Mouse (Mus musculus): Measurements from ENCODE around the gene Il17ra.
A peak's percentile ranks its signal among the peaks of the same experiment; 100 is the strongest.

The Il17ra gene

GRCm38 (mm10) chr6:120509975-120510374 is 46.9 kb downstream of the Il17ra start:
- DNase-seq: no peak

GRCm38 (mm10) chr6:120510425-120510824 is 47.4 kb downstream of the Il17ra start:
- DNase-seq: no peak

GRCm38 (mm10) chr6:120511212-120511611 is 48.2 kb downstream of the Il17ra start:
- DNase-seq: no peak

DNA sequence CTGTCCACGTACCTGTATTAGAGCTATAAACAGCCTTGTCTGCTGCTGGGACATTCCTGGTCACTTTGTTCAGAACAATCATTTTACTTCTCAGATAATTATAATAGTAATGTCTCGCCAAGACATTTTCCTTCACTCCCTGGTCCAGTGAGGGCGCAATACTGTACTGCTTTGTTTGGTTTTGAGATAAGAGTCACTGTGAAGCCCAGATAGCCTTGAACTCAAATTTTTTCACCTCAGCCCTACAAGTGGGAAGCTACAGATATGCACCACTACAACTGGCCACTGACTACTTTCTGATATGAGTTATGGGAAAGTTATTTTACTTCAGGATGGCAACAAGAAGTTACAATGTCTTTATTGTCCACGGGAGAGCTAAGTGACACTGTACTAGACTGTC is 53.4 kb downstream of the Il17ra start:
- no peak for DNase-seq

DNA sequence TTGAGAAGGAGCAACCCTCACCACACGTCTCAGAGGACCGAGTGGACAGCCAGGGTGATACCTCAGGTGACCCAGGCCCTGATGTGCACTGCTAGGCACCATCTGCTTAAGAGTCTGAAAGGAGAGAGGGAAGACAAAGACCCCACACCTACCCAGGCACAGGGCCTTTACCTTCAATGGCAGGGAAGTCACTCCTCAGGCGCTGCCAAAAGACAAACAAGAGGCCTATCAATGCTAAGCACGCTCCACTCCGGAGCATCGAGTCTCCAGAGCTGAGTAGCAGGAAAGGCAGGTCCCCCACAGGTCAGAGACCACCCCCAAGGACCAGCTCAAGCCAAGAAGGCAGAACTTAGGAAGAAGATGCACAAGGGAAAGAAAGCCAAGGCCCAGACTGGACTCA is 53.8 kb downstream of the Il17ra start:
- DNase-seq: no peak

- DNase-seq: no peak
These were observed 54.3 kb downstream of the Il17ra start for GRCm38 (mm10) chr6:120517311-120517710.

DNA sequence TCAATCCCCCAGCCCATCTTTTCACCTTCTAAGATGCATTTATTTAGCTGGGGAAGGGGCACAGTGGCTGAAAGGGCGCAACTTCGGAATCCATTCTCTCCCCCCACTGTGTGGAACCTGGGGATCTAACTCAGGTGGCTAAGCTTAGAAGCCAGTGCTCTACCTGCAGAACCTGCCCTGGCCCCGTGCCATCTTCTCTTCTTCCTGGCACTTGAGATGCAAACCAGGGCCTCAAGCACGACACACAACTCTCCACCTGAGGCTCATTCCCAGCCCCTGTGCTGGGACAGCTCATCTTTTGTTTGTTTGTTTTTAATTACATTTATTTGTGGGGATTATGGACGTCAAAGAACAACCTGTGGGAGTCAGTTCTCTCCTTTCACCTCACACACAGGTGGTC is 56.6 kb downstream of the Il17ra start:
- no peak for DNase-seq

DNA sequence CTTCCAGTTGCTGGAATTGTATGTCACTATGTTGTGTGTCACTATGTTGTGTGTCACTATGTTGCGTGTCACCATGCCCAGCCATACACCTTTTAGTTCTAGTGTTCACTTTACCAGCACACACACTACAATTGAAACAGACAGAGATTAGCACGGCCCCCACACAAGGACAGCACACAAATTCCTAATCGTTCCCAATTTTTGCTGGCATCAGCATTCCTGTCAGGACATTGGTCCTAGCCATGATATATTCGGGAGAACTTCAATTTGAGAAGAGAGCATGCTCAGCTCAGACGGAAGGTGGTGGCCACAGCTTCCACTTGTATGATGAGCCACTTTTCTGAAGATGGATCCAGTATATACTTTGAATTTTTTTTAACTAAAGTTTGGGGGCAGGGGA is 61.7 kb downstream of the Il17ra start:
- DNase-seq: no peak

GRCm38 (mm10) chr6:120529123-120529522 is 66.1 kb downstream of the Il17ra start:
- no peak for DNase-seq

DNA sequence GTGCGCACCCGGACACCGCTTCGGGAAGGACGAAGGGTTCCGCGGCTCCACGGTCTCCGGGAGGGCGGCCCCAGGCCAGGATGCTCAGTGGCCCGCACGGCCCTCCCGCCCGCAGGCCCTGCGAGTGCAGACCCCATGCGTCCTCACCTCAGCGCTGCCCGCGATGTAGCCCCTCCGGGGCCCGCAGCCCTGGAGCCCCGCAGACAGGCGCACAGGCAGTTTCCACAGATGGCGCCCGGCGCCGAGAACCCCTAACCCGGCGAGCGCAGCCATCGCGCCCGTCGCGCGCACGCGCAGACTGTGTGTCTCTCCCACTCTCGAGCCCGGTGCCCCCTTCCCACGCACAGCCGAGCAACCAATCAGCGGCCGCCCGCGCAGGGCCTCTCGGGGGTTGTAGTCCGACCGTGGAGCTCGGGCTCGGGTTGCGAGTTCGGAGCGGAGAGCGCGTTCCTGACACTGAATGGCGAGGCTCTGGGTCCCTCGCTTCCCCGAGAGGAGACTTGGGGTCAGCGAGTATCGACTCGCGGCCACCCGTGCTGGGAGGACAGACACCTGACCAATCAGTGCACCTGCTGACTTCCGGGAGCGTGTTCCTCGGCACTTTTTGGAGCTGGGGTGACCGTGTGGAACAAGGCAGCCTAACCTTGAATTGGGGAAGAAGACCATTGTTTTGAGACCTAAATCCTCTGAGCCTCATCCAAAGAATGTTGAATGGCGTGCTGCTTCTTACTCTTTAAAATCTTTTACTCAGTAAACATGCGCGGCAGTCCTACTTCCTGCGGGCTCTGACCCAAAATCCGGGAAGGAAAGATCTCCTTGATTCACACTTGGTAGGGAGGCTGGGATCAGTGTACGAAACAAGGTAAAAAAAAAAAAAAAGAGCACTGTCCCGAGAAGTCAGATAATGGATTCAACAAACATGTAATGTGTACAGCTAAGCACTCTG is 68.2 kb downstream of the Il17ra start, which contains the start of gene Hdhd5:
TSS of gene Hdhd5 (minus strand) at position 300 of the 946 bp plus-strand sequence.
- peak; percentile 97 for DNase-seq

- DNase-seq: no peak
These were observed 69.5 kb downstream of the Il17ra start for GRCm38 (mm10) chr6:120532594-120532993.

GRCm38 (mm10) chr6:120536337-120536736 is 73.3 kb downstream of the Il17ra start:
- no peak for DNase-seq
